Mouse (Mus musculus) cerebellum, adult 11 months (tissue): ENCODE measurements around the gene Wdr76.
"Not testable (repeated sequence)": the region's sequence is repeated elsewhere in the genome, so short reads cannot be mapped to it uniquely, and the experiment has no call there.

Experiments
- DNase-seq: peaks from one replicate; pipeline ENCODE4 v3.0.0; 2022

Gene Wdr76

DNA sequence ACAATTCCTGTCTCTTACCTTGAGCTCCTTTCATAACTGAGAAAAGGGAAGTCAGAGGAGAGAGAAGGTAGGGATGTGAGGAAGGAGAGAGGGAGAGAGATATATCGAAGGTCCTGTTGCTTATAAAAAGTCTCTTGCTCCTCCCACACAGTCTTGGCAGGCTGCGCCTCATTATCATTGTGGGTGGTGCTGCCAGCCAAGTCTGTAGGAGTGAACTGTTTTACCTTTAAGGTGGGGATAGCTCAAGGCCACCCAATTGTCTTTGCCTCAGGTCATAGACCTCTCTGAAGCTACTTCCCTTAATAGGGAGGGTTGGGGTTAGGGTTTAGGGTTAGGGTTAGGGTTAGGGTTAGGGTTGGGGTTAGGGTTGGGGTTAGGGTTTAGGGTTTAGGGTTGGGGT is 15.5 kb downstream of the Wdr76 start:
- no peak for DNase-seq

DNA sequence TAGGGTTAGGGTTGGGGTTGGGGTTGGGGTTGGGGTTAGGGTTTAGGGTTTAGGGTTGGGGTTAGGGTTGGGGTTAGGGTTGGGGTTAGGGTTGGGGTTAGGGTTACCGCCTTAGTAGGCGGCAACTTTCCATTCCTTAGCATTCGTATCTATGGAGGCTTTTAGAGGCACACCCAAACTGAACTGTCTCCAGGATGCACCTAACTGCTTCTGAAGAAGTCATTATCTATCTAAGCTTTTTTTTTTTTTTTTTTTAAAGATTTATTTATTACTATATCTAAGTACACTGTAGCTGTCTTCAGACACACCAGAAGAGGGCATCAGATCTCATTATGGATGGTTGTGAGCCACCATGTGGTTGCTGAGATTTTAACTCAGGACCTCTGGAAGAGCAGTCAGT is 16.3 kb downstream of the Wdr76 start:
- not testable (repeated sequence) for DNase-seq

DNA sequence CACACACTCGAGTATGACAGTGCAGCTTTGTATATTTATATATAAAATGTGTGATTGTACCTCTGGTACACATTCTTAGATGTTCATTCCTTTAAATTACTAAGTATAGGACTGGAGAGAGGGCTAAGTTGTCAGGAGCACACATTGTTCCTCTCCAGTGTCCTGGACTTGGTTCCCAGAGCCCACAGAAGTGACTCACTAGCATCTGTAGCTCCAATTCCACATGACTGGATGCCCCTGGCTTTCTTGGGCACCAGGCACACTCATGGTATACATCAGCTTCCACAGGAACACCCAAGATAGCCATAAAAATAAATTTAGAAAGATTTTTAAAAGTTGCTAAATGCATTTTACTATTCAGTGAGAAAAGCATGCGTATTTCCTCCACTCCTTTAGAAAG is 18.5 kb downstream of the Wdr76 start:
- no peak for DNase-seq

DNA sequence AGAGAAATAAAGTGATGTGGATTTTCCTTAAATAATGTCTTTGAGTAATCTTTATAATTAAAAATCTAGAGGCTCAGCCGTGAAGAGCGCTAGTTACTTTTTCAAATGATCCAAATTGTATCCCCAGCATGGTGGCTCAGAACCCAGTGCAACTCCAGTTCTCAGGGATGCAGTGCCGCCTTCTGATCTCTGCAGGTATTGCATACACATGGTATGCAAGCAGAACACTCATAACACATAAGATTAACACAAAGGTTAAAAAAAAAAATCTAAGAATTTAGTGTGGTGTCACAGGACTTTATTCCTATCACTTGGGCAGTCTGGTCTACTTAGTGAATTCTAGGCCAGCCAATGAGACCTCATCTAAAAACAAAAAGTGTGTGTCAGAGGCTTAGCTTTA is 38.3 kb downstream of the Wdr76 start:
- no peak for DNase-seq

DNA sequence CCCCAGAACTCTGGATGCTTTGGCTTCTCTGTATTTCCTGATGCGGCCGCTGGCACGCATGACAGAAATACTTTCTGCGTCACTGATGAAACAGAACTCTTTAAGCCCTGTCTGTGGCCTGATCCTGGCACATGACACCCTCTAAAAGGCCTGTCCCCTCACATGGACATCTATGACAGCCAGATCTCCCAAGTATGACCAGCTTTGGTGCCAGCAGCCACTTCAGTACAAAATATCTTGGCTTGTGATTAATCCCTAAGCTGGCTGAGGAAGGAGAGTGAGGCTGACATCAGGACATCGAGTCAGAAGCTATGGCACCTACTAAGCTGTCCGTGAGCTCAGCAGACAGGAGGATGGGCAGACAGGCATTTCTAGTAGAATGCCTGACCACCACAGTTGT is 43.1 kb downstream of the Wdr76 start:
- DNase-seq, result no peak

DNA sequence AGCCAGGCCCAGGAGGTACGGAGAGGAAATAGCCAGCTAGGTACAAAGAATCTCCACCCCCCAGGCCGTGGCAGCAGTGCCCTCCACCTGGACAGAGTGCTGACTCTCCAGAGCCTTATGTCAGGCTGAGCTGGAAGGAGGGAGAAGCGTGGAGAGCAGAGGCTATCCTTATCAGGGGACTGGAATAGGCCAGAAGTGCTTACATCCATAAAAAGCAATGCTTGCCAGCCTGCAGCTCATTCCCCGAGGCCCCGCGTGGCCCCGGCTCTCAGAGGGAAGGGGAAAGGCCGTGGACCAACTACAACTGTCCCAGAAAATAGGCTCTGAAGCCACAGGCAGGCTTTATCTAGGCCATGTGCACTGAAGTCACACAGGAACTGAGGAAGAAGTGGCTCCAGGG is 44.7 kb downstream of the Wdr76 start:
- DNase-seq, result no peak

DNA sequence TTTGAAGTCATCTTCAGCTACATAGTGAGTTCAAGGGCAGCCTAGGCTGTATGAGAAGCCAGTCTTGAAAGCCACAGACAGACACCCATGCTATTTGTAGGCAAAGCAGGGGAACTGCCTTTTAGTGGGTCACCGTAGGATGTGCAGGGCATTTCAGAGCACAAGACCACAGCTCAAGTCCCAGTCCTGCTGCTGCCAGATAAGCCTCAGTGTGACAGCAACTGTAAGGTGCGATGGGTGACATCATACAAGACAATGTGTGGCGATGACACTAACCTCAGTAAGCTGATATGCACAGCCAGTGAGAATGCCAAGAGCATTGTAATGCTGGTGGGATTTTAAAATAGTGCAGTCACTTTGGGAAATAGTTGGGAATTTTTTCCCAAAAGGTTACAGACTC is 56.6 kb downstream of the Wdr76 start:
- DNase-seq, result no peak

DNA sequence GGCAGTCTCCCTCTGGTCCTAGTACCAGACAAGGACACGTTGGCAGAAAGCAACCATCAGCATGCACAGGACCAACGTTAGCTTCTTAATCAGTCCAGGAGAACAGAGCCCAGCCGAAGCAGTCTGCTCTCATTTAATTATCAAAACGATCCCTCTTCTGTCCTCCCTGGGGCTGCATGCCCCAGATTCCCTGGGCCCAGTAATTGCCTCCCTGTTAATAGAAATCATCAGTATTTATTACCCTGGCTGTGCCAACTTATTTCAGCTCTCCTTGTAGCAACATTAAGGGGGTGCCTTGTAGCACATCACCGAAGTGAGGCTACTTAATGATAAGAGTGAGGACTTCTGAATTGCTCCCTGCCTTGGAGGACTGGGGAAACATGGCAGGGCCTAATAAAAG is 59.4 kb downstream of the Wdr76 start:
- DNase-seq, result no peak

DNA sequence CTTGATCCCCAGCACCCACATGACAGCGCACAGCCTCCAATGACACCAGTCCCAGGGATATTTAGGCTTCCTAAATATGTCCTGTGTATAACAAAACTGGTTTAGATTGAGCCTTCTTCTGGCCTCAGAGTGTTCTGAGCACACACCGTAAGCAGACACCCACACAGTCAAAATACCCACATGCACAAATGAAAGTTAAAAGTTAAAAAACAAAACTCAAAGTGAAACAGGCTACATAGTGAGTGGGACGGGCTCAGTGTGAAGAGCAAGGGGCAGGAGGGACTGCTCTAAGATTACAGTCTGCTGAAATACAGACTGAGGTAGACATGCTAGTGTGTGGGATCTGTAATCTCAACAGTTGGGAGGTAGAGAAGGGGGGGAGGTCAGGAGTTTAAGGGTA is 63.5 kb downstream of the Wdr76 start:
- DNase-seq, result no peak

DNA sequence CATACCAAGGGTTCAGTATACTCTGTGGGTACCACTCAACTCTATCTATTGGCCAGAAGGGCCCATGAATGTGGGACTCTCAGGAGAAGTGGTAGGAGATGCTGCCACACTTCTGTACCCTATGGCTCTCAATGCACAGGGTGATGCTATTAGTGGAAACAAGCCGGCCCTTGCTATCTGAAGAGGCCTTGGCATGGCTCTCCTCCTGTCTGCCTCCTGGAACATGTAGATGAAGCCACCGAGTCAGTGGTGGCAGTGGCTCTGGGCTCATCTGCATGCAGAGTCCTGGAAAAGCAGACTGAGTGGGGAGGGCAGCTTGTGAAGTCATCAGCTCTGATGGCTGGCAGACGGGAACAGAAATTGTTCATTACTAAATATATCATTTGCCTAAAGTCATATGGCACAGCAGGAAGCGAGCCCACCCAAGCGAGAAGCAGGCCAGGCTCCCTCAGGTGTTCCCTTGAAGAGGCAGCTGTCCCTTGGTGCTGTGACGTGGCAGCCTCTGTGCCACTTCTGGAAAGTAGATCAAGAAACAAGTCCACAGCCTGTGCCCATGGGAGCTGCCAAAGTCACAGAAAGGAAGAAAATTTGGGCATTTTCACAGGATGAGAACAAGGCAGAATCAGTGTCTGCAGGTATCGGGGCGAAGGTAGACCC is 64.6 kb downstream of the Wdr76 start:
- DNase-seq, result no peak

DNA sequence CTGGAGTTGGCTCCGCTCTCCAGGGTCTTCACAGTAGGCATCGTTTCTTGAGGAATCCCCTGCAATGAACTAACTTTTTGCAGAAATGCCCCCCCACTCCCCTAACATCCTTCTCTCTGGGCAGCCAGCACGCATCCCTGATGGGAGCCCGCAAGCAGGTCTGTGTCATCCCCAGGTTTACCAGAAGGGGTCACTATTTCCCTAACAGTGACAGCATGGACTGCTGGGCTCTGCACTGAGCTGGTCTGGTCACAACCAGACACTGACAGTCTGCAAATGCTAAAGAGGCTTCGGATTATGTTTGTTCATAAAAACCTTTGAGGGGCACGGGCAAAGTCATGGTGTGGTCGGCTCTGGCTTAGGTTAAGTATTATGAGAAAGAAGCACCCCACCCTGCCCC is 65.3 kb downstream of the Wdr76 start:
- DNase-seq, result peak; percentile 77

DNA sequence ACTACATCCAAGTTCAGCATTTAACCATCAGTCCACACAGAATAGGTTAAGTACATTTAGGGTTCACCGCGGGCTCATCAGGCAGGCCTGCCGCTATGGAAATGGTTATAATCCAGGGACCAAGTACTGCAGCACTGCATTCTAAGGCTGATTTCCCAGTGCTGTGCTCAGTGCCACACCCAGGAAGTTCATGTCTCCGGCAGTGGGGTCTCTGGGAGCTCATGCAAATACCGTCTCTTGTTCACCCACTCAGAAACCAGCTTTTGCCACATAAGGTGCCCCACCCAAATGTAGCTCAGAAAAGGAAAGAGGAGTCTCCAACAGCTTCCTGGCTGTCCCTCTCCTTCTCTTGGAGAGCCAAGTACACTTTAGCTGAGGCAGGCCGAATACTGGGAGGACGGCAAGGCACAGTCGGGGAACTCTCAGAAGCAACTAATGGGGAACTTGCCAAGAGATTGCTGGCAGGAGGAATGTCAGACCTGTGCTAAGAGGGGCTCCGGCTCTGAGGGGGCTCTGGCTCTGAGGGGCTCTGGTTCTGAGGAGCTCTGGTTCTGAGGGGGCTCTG is 67.6 kb downstream of the Wdr76 start:
- DNase-seq, result no peak

DNA sequence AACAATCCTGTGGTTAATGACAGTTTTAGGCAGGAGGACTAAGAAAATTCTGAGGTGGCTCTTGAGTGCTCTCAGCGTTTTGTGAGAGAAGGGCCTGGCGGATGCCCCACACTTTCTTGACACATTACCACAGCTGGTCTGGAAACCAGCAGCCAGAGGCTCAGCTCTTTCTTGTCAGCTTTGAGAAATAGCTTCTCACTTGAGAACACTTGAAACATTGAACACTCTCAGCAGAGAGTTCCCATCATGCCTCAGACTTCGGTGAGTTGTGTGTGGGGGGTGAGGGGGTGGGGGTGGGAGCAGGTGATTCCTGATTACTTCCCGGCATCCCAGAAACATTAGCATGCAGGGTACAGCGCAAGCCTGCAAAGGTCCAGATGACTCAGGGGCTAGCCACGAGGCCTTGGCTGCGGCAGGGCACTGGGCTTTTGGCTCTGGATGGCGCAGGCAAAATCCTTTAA is 69.2 kb downstream of the Wdr76 start:
- no peak for DNase-seq

DNA sequence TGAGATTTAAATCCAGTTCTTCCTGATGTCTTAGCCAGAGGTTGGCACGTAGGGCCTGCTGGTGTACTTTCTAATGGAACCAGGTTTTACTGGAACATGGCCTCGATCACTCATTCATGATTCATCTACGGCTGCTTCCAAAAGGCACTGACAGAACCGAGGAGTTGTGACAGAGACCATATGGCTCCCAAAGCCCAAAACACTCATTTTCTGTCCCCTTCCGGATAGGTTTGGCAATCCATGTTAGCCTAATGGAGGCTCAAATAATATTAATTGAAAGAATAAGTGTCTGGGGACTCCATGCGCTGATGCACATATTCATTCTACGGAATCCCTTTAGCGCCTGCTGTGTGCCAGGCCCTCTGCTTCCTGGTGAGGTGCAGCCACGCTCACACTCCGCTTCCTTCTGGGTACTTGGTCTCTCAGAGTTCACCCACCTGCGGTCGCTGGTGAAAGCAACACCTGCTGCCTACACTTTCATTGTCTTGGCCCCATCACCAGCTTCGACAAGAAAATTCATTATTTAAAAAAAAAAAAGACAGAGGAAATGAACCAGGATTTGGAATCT is 76.4 kb downstream of the Wdr76 start:
- no peak for DNase-seq

DNA sequence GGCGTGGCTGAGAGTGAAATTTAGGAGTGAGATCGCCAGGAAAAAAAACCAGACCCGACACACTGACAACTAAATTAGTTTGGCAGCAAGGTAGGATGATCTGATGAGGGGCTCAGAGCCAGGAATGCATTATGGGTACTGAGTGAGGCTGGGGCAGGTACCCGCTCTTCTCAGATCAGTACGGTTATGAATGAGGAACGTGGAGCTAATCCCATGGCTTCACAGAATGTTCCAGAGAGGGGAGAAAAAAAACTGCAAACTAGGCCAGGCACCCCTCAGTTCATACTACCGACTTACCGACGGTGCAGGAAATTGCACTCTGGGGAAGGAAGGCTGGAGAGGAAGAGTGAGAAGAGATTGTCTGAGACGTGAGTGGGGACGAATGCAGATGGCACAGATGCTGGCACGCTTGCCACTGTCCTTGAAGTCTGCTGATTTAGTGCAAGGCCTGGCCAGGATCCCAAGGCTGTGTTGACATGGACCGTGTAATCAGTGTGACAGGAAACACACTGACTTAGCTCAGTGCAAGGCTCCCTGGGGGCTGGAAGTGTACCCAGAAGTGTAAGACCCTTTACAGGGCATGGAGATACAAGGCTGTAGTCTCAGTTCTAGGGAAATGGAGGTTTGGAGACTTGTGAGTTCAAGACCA is 77.1 kb downstream of the Wdr76 start:
- peak; percentile 41 for DNase-seq

DNA sequence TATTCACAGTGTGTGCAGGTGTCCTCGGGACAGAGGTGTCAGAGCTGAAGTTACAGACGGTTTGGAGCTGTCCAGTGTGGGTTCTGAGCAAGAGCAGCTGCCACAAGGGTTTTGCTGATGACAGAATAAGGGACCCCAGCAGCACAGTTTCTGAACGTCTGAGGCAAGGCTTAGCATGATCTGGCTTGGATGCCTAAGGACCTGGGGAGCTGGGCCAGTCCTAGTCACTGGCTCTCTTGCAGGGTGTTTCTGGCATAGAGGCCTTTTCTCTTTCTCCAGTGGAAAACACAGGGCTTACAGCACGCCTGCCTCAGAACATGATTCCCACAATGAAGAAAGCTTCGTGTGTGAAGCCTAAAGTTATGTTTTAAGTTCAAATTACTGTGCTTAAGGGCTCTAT is 78.2 kb downstream of the Wdr76 start:
- no peak for DNase-seq

DNA sequence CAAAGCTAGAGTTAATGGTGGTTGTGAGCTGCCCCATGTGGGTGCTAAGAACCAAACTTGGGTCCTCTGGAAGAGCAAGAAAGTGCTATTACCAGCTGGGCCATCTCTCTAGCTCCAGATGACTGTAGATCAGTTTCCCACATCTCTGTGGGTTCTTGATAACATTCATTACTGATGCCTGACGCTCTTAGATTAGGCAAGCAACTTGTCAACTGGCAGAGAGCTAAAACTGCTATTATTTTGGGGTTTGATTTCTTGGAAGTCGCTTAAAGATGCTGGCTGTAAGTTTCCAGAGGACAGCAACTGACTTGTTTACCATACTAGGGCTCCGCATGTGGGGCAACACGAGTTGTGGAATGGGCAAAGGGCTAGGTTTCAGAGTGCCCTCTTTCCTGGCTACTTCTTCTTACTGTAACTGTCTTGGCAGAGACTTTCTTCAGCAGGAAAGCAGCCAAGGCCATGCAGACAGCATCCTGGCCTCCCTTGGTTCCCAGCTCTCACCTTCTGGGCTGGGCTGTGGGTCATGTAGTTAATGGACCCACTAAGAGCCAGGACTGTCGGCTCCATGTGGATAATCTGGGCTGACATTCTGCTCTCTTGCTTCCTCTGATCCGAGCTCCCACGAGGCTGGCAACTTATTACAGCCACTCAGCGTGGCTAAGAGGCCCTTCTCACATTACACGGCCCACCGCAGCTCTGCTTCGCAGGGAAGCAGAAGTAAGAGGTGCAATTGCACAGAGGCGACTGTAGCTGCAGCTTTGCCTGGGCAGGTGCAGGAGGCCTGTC is 81.2 kb downstream of the Wdr76 start:
- DNase-seq, result peak; percentile 59

DNA sequence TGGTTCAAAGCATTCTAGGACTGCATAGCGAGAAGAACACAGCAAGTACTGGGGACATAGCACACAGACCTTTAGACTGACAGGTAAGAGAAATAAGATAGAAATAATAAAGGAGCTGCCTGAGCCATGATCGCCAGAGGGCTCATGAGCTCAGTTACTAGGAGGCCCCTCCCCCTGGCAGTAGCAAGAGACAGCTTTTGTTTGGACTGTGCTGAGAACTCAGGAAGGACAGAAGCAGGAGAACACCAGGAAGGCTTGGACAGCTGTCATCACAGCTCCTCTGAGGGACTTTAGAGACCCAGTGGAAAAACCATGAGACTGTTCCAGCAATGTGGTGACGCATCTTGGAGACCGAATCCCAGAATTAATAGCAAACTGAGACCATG is 81.8 kb downstream of the Wdr76 start:
- peak; percentile 27 for DNase-seq

DNA sequence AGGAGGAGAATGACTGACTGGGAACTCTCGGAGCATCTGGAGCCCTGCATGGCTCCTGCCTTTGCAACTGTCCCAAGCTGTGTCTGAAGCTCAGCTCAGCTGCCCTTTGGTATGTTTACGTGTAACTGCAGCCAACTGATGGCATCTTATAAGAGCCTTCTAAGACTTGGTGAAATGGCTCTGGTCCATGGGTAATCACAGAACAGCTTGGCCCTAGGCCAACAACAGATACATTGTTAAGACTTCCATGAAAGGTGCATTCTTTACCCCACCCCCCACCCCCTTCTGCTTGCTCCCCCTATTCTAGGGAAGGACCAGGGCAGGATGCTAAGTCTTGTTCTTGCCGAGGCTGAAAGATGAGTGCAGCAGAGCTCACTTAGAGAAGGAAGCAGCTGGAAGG is 87.6 kb downstream of the Wdr76 start:
- no peak for DNase-seq
